Mouse (Mus musculus) ovary, postnatal 10 days (tissue): ENCODE results near the gene Ccnb2.

Source experiments
- DNase-seq: peaks from one replicate; pipeline ENCODE4 v3.0.0; 2022; ENCODE audit warnings: low spot score

Gene Ccnb2

DNA sequence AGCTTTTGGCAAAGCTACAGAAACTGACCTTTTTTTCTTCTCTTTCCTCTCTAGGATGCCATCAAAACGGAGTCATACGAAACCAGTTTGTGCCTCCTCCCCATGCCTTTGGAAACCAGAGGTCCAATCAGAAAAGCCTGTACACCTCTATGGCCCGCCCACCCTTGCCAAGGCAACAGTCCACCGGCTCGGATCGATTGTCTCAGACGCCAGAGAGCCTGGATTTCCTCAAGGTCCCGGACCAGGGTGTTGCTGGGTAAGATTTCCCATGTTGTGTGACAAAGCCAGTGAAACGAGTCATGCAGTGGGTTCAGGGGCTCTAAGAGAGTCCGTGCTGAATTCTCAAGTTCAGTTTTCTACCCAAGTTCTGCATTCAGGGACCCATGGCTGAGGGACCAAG, 37.6 kb downstream of the Ccnb2 start:
- no peak for DNase-seq

DNA sequence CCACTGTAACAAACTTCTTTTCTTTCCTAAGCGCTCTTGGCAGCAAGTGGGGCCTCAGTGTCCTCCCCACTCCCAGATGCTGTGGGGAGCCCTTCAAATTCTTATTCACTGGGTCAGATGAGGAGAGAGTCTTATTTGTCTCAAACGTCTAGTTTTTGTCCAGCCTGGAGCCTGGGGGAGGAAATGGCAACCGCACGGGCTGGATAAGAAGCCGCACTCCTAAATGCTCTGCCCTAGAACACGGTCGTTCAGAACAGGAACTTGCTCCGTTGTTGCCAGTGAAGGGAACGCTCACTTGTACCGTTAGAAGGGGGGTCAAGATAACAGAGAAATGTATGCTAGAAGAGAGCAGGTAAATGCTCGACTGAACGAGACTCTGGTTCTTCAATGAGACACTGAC, 39.3 kb downstream of the Ccnb2 start:
- no peak for DNase-seq

DNA sequence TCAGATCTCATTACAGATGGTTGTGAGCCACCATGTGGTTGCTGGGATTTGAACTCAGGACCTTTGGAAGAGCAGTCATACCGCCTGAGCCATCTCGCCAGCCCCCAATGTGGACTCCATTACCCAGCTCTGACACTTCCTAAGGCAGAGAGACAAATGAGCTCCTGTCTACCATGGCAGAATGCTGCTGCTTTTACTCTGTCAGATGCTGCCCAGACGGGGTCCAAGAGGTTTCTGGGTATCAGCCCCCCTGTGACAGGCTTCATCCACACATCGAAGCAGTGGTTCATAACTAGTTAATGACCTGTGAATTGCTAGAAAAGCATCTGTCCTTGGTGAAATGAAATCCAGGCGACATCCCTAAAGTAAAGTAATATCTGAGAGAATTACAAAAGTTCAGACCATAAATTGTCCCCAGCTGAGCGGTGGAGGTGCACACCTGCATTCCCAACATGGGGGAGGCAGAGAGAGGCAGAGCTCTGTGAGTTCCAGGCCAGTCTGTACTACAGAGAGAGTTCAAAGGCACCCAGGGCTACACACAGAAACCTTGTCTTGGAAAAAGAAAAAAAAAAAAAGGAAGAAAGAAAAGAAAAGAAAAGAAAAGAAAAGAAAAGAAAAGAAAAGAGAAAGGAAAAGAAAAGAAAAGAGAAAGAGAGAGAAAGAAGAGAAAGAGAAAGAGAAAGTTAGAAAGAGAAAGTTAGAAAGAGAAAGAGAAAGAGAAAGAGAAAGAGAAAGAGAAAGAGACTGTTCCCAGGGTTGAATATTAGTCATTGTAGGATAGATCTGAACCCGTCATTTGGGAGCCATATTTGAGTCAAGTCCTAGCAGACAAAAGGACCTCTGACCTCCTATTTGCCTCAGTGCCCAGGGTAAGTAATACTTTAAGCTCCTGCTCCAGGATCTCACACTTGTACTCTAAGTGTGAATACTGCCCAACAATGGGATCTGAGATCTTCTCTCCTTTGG, 41.6 kb downstream of the Ccnb2 start:
- DNase-seq: no peak

GRCm38 (mm10) chr9:70371638-70372037, 49.7 kb downstream of the Ccnb2 start:
- no peak for DNase-seq

GRCm38 (mm10) chr9:70366898-70367297, 54.4 kb downstream of the Ccnb2 start:
- no peak for DNase-seq

DNA sequence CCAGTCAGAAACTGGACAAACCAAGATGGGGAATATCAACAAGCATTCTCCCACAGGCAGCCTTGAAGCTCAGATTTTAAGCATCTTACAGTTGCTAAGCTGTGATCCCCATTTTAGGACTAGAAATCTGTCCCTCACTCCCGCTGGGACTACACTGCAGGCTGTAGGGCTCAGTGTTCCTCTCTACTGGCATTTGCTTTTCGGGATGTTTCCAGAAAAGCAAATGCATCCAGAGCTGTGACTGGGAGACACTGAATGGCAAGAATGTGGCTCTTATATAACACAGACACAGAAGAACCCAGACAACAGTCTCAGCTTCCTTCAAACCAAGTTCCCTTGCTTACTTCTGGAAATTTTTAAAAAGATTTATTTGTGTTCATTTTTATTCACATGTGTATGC, 55.4 kb downstream of the Ccnb2 start:
- no peak for DNase-seq

GRCm38 (mm10) chr9:70364741-70365140, 56.6 kb downstream of the Ccnb2 start:
- DNase-seq: no peak

DNA sequence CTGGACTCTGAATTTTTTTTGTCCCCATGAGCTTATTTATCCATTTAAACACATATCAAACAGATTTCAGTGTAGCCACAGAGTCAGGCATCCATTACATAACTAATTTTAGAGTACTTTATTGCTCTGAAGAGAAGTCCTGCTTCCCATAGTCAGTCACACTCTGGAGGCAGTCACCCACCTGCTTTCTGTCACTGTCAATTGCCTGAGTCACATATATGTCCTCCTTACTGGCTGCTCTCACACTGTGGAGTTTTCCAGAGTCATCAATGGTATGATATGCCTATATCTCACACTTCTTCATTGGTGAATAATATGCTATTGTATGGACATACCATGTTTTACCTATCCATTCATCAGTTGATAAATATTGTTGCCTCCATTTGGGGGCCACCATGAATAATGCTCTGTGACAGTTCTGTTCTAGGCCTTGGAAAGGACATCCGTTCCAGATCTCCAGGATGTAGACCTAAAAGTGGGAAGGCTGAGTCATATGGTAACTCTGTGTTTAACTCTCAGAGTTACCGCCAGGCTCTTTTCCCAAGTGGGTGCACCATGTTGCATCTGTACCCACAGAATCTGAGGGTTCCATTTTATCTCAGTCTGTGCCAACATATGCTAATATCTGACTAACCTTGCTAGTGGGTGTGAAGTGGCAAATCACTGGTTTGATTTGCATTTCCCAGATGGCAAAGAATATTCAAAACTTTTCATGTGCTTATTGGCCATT, 61.8 kb downstream of the Ccnb2 start:
- DNase-seq: no peak
